Mouse (Mus musculus) right cerebral cortex, postnatal 25 days (tissue): Measurements from ENCODE around the gene Prss3.
"Not testable (repeated sequence)": the region's sequence is repeated elsewhere in the genome, so short reads cannot be mapped to it uniquely, and the experiment has no call there.

Experiments used
- DNase-seq: peaks from one replicate; pipeline ENCODE4 v3.0.0; 2022

The Prss3 gene

DNA sequence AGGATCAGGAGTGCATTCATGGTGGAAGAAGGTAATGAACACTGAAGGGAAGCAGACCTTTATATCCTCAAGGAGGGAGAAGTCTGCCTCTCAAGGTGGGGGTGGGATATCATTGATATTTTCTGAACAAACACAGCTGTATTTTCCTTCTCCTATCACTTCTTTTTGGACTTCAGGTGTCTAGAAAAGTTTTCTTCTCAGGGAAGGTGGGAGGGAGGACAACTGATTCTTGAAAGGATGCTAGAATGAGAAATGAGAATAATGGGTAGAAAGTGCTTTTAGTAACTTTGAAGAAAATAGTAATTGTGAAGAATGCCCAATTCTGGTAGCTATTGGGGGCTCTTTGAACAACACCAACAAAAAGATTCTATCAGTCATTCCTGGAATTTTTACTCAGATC, at the start of gene Prss3:
Prss3 (minus strand) TSS at position 101 of the 400 bp plus-strand sequence.
- not testable (repeated sequence) for DNase-seq

DNA sequence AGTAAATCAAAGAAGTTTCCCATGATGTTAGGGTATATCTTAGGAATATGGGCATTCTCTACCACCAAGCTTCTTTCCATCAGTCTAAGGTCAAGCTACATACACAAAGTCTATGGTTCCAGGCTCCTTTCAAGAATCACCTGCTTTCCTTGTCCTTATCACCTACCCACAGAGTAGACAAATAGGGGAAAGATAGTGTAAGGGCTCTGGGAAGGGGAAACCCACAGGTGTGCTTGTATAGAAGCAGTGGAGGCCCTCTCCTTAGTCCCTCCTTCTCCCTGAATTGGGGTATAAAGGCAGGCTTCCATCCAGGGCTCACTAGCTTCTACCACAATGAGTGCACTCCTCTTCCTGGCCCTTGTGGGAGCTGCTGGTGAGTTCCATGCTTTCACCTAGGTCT, 14.6 kb upstream of the Prss3 start, which contains the start of gene Gm5771:
Gm5771 (plus strand) TSS at position 301 of the 400 bp plus-strand sequence.
- DNase-seq, result not testable (repeated sequence)

- not testable (repeated sequence) for DNase-seq
Measured at GRCm38 (mm10) chr6:41391640-41392039, 14.2 kb upstream of the Prss3 start.

GRCm38 (mm10) chr6:41386781-41387180, 9.3 kb upstream of the Prss3 start:
- DNase-seq, result no peak

- not testable (repeated sequence) for DNase-seq
Measured at GRCm38 (mm10) chr6:41373772-41374171, 3.7 kb downstream of the Prss3 start.

- DNase-seq, result no peak
Measured at GRCm38 (mm10) chr6:41353932-41354331, 23.5 kb downstream of the Prss3 start, which contains the start of gene Try10. Try10 (plus strand) TSS chr6:41354105.
